Mouse (Mus musculus): ENCODE measurements around the gene Hist1h2bf.
"Not testable (repeated sequence)": the region's sequence is repeated elsewhere in the genome, so short reads cannot be mapped to it uniquely, and the experiment has no call there.

- TF ChIP-seq CTCF (IDR thresholded peaks at IDR 0.05; ENCODE audit: control insufficient read depth, insufficient read depth, insufficient read length); CEBPB (IDR thresholded peaks at IDR 0.05; ENCODE audit: low read depth); MAX (IDR thresholded peaks at IDR 0.05); MYOG (IDR thresholded peaks at IDR 0.05; ENCODE audit: control insufficient read depth, extremely low read depth, insufficient read length); MYOD1 (IDR thresholded peaks at IDR 0.05; ENCODE audit: control insufficient read depth, insufficient read length, low read depth); FOSL1 (IDR thresholded peaks at IDR 0.05; ENCODE audit: insufficient read depth, low read length, poor library complexity, severe bottlenecking); USF1 (IDR thresholded peaks at IDR 0.05; ENCODE audit: low read depth): not testable (repeated sequence)
These were observed 17.9 kb upstream of the Hist1h2bf start for GRCm38 (mm10) chr13:23591886-23592285.
